Mouse (Mus musculus): ENCODE measurements around the gene Mybph. TPM values are rescaled to one million over a fixed set of nuclear protein-coding genes. Genes with fewer than 3 reads are reported as not detected.

The Mybph gene
- not detected for polyA plus RNA-seq (2017; shearing (Covaris generic))

DNA sequence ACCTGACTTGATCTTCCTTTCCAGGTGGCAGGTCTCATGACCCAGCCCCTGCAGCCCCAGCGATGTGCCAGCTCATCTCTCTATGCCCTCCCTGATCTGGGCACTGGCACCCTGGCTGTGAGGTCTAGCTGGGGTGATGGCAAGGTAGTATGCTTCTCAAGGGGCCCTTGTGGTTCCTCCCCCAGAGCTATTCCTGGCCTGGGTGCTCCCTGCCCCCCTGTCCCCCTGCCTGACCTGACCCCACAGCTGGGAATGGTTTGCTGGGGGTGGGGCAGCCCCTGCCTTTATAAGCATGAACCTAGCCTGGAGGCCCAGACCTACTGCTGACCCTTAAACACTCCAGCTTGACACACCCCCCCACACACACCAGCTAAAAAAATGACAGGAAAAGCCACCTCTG is at the start of gene Mybph:
Gene Mybph, plus strand, starts transcription at position 323 of the 400 bp plus-strand sequence.

DNA sequence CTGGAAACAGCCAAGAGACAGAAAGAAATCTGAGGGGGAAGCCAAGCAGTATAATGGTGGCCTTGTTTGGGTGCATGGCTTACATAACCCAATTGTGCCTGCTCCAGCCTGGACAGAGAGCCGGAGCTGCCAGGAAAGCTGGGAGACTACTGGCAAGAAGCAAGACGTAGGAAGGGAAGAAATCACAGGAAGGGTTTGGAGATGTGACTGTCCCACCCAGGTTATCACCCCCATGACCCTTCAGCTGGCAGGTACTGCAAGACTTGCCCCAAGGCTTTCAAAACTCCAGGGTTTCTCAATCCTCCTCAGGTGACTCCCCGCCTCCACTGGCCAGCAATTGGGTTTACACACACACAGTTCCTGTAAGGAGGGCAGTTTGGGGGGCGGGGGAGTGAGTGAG is 11.2 kb upstream of the Mybph start, which contains the start of gene Chil1:
Gene Chil1, plus strand, starts transcription at position 152 of the 400 bp plus-strand sequence.

DNA sequence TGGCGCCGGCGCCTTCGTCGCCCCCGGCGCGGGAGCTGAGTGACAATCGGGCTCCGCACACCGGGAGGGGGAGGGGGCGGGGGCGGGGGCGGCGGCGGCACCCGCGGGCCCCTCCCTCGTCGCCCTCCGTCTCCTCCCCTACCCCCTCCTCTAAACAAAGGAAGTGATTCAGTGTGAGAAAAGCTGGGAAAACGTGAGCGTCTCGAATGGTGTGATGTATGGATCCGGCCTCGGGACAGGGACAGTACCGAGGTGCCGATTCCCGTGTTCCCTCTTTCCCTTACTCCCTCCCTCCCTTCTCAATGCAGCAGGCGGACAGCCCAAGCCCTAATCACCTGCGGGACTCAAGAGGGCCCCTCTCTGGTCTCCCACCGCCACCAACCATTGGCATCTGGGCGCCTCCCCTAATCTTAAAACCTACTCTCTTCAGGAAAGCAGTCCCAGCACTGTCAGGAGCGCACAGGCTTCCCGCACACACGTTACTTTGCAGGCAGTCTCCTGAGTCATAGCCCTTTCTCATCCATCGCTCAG is 42.2 kb downstream of the Mybph start, which contains the start of gene Adora1:
Gene Adora1, minus strand, starts transcription at position 41 of the 531 bp plus-strand sequence.

Other genes starting within 250 kb of the Mybph start
- gene Fmod, start 156.2 kb upstream of the Mybph start, polyA plus RNA-seq (2017; shearing (Covaris generic)) = not detected
- 597 TPM for gene Btg2, start 114.3 kb upstream of the Mybph start, polyA plus RNA-seq (2017; shearing (Covaris generic))
- not detected for gene Chit1, start 82.2 kb upstream of the Mybph start, polyA plus RNA-seq (2017; shearing (Covaris generic))
- not detected for gene Chil1, start 11.3 kb upstream of the Mybph start, polyA plus RNA-seq (2017; shearing (Covaris generic))
- gene Adora1, start 42.0 kb downstream of the Mybph start, polyA plus RNA-seq (2017; shearing (Covaris generic)) = 0.12 TPM
- gene Myog, start 96.5 kb downstream of the Mybph start, polyA plus RNA-seq (2017; shearing (Covaris generic)) = not detected
- not detected for gene Ppfia4, start 139.5 kb downstream of the Mybph start, polyA plus RNA-seq (2017; shearing (Covaris generic))
- gene Tmem183a, start 168.5 kb downstream of the Mybph start, polyA plus RNA-seq (2017; shearing (Covaris generic)) = 110 TPM
- not detected for gene 4933406M09Rik, start 192.5 kb downstream of the Mybph start, polyA plus RNA-seq (2017; shearing (Covaris generic))
- gene Cyb5r1, start 212.1 kb downstream of the Mybph start, polyA plus RNA-seq (2017; shearing (Covaris generic)) = 18.4 TPM
- gene Adipor1, start 221.9 kb downstream of the Mybph start, polyA plus RNA-seq (2017; shearing (Covaris generic)) = 120 TPM